Mouse (Mus musculus): ENCODE data around the gene Rasa2.
"Not testable (repeated sequence)": the region's sequence is repeated elsewhere in the genome, so short reads cannot be mapped to it uniquely, and the experiment has no call there.

Rasa2 gene

GRCm38 (mm10) chr9:96631389-96632072 lies at the start of gene Rasa2:
TSS of gene Rasa2 (minus strand) at chr9:96631617.
- DNase-seq = peak; percentile 88

GRCm38 (mm10) chr9:96678611-96679010 lies 47.2 kb upstream of the Rasa2 start:
- DNase-seq = no peak

- DNase-seq = not testable (repeated sequence)
These were observed 46.3 kb upstream of the Rasa2 start for GRCm38 (mm10) chr9:96677711-96678110.

- no peak for DNase-seq
These were observed 45.3 kb upstream of the Rasa2 start for GRCm38 (mm10) chr9:96676671-96677070.

- DNase-seq = no peak
These were observed 44.6 kb upstream of the Rasa2 start for GRCm38 (mm10) chr9:96675763-96676640.

- no peak for DNase-seq
These were observed 43.8 kb upstream of the Rasa2 start for GRCm38 (mm10) chr9:96675071-96675762.

- no peak for DNase-seq
These were observed 42.9 kb upstream of the Rasa2 start for GRCm38 (mm10) chr9:96674301-96674700.

- no peak for DNase-seq
These were observed 41.0 kb upstream of the Rasa2 start for GRCm38 (mm10) chr9:96672466-96672865.

- DNase-seq = no peak
These were observed 39.8 kb upstream of the Rasa2 start for GRCm38 (mm10) chr9:96671249-96671648.

GRCm38 (mm10) chr9:96669877-96670276 lies 38.5 kb upstream of the Rasa2 start:
- DNase-seq = peak; percentile 97

GRCm38 (mm10) chr9:96668628-96669027 lies 37.2 kb upstream of the Rasa2 start:
- DNase-seq = peak; percentile 80

GRCm38 (mm10) chr9:96660510-96661244 lies 29.3 kb upstream of the Rasa2 start:
- DNase-seq = no peak

- DNase-seq = no peak
These were observed 28.4 kb upstream of the Rasa2 start for GRCm38 (mm10) chr9:96659801-96660200.

- DNase-seq = no peak
These were observed 22.1 kb upstream of the Rasa2 start for GRCm38 (mm10) chr9:96653538-96653937.

GRCm38 (mm10) chr9:96652763-96653162 lies 21.3 kb upstream of the Rasa2 start:
- no peak for DNase-seq

GRCm38 (mm10) chr9:96650807-96651206 lies 19.4 kb upstream of the Rasa2 start:
- no peak for DNase-seq

- DNase-seq = no peak
These were observed 18.5 kb upstream of the Rasa2 start for GRCm38 (mm10) chr9:96649924-96650323.

- DNase-seq = no peak
These were observed 17.9 kb upstream of the Rasa2 start for GRCm38 (mm10) chr9:96649362-96649761.

GRCm38 (mm10) chr9:96646668-96647295 lies 15.4 kb upstream of the Rasa2 start:
- DNase-seq = no peak

GRCm38 (mm10) chr9:96644840-96645239 lies 13.4 kb upstream of the Rasa2 start:
- no peak for DNase-seq

GRCm38 (mm10) chr9:96644002-96644401 lies 12.6 kb upstream of the Rasa2 start:
- not testable (repeated sequence) for DNase-seq

- no peak for DNase-seq
These were observed 8.0 kb upstream of the Rasa2 start for GRCm38 (mm10) chr9:96639451-96639850.
